Mouse (Mus musculus) brain, adult 2 months (tissue): Measurements from ENCODE around the gene Zfp174.
A peak's percentile ranks its signal among the peaks of the same experiment; 100 is the strongest.

ENCODE experiments used
- DNase-seq: peaks from one replicate; pipeline ENCODE4 v3.0.0; 2011; ENCODE audit warnings: low read depth, low spot score

Gene Zfp174

GRCm38 (mm10) chr16:3884201-3885064 lies 37.4 kb downstream of the Zfp174 start, which contains the start of the genes Zfp597 and Gm20695:
Gene Zfp597, minus strand, starts transcription at chr16:3884561.
Gene Gm20695, plus strand, starts transcription at chr16:3884648.
- peak; percentile 98 for DNase-seq

DNA sequence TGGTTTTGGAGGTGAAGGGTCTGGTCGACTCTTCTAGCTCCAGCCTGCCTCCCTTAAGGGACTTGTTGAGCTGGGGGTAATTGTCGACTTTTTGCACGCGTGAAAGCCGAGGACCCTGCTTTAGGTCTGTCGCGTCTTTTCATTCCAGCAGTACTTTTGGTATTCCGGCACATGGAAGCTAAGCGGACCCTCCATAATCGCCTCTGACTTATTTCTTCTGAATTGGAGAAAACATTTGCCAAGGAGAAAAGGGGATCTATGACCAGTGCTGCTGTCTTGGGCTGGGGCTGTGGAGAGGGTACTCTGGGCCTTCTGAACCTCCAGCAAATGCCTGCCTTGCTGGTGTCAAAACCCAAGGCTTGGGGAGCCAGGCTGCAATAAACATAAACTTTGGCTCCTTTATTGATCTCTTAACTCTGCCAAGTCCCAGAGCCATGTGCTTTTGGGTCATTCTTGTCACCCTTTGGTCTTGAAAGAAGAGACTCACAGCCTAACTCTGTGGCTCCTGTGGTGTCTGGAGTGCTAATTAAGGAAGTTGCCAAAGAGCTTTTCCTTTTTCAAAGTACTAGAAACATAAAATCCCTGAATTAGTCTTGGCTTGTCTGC lies 38.1 kb downstream of the Zfp174 start:
- peak; percentile 26 for DNase-seq

GRCm38 (mm10) chr16:3891621-3892295 lies 44.7 kb downstream of the Zfp174 start:
- peak; percentile 51 for DNase-seq

DNA sequence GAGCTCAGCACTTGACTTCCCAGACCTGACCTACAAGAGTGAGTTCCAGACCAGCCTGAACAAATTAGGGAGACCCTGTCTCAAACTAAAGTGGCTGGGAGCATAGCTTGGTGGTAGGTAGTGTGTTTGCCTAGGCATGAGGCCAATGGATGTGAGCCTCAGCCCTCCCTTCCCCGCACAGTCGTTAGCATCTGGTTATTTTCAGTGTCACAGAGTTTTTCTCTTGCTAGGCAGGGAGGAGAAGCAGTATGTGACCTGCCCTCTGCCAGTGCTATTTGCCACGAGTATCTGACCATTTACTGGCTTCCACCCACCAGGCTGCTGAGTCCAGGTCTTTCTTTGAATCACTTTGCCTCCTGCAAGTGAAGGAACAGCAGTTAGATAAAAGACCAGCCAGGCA lies 46.7 kb downstream of the Zfp174 start:
- no peak for DNase-seq

DNA sequence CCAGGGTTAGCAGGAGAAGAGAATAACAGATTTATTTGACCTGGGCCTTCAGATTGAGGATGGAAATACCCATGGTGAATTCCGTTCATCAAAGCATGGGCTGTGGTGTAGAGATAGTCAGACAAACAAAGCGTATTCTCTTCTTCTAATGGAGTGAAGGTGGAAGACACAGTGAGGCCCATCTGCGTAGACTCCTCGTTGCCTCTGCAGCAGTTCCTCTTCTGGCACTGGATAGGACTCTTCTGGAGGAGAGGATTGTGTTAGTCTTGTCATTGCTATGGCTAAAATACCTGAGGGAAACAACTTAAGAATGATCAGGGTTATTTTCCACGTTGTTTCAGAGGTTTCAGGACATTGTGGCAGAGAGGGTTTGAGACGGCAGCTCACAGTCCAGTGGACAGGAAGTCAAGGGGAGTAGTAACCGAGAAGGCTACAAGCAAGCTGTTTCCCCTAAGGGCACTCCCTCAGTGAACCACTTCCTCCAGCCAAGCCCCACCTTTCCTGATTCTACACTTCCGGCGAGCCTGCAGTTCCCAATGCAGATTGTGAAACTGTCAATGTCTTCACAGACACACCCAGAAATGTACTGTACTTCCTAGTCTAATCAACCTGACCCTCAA lies 48.2 kb downstream of the Zfp174 start:
- DNase-seq, result peak; percentile 31

DNA sequence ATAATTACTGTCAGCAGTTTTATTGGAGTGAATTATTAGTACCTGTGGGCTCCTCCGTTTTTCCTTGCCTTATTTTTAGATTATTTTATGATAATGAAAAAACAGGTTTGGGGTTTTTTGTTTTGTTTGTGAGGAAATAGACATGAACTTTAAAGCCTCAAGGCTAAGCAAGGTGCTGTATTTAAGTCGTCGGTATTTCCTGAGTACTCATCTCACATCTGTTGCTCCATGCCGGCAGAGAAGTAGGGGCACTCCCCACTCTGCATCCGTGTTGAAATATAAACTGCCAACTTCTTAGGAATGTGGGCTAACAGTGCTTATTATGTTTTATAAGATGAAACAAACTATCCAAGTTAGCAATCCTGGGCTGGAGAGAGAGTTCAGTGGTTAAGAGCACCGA lies 49.0 kb downstream of the Zfp174 start:
- DNase-seq, result no peak

- DNase-seq, result no peak
Measured at GRCm38 (mm10) chr16:3896553-3896952, 49.5 kb downstream of the Zfp174 start.

- DNase-seq, result no peak
Measured at GRCm38 (mm10) chr16:3907471-3907870, 60.4 kb downstream of the Zfp174 start.
